Mouse (Mus musculus) MEL (cell line): ENCODE measurements around the gene Pigt.

Experiments
- EP300 ChIP-seq, 2 experiments: IDR thresholded peaks; 2 replicates each; pipeline ENCODE4 v1.6.1; 2011; ENCODE audit warnings: improper control_type of control experiment in 2 of 2, low read length in 2 of 2, low read depth in 1 of 2, mild to moderate bottlenecking in 1 of 2
- GABPA ChIP-seq: IDR thresholded peaks from 2 replicates; pipeline ENCODE4 v1.6.1; 2012; ENCODE audit warnings: low read depth, mild to moderate bottlenecking, inconsistent platforms, low read length, improper control_type of control experiment, moderate library complexity
- GATA1 ChIP-seq: IDR thresholded peaks from 2 replicates; pipeline ENCODE4 v1.6.1; 2011; ENCODE audit warnings: low read depth, low read length, improper control_type of control experiment
- MAZ ChIP-seq: IDR thresholded peaks from 2 replicates; pipeline ENCODE4 v1.6.1; 2012; ENCODE audit warnings: low read depth, mild to moderate bottlenecking, inconsistent platforms, low read length, improper control_type of control experiment
- UBTF ChIP-seq: IDR thresholded peaks from 2 replicates; pipeline ENCODE4 v1.6.1; 2012; ENCODE audit warnings: low read depth, mild to moderate bottlenecking, inconsistent platforms, low read length, improper control_type of control experiment, moderate library complexity, borderline replicate concordance; ENCODE audit not compliant: insufficient read depth

DNA sequence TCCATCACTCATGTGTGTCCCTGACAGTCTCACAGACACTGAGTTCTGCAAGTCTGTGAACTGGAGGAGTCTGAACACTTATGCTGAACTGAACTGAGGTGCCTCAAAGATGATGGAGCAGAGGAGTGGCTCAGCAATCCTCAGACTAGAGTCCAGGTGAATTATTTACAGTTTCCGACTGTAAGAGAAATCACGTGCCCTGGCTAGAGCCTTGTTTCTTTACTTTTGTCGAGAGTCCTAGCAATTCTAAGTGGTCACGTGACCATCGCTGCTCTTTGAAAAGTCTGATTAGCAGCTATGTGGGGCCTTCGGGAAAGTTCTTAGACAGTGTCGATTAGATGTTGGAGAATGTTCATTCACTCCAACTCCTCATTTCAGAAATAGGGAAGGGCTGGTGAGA lies 39.4 kb upstream of the Pigt start:
- TF ChIP-seq EP300 (IDR thresholded peaks at IDR 0.05; ENCODE audit: low read depth in 1 of 2, low read length in 2 of 2) (no peak), GATA1 (no peak), MAZ (no peak), GABPA (no peak), UBTF (no peak)
